Mouse (Mus musculus): ENCODE measurements at regions not wholly inside any gene's neighbourhood (a gene's known extent, or its start where the extent isn't known, plus 50 kb on each side); places are given as distances from the start of the nearest gene placed in this dataset.
"Not testable (repeated sequence)": the region's sequence is repeated elsewhere in the genome, so short reads cannot be mapped to it uniquely, and the experiment has no call there.

- no peak for DNase-seq
These were observed 92.7 kb upstream of the Cpsf6 start for GRCm38 (mm10) chr10:117472568-117472930.

GRCm38 (mm10) chr10:117471818-117472567 is 92.2 kb upstream of the Cpsf6 start:
- DNase-seq, result no peak

GRCm38 (mm10) chr10:117471036-117471817 is 91.4 kb upstream of the Cpsf6 start:
- no peak for DNase-seq

- no peak for DNase-seq
These were observed 90.7 kb upstream of the Cpsf6 start for GRCm38 (mm10) chr10:117470481-117470880.

GRCm38 (mm10) chr10:117469573-117470090 is 89.8 kb upstream of the Cpsf6 start:
- DNase-seq, result no peak

- no peak for DNase-seq
These were observed 89.2 kb upstream of the Cpsf6 start for GRCm38 (mm10) chr10:117468931-117469572.

- DNase-seq, result no peak
These were observed 88.6 kb upstream of the Cpsf6 start for GRCm38 (mm10) chr10:117468381-117468780.

- DNase-seq, result no peak
These were observed 87.3 kb upstream of the Cpsf6 start for GRCm38 (mm10) chr10:117467161-117467560.

GRCm38 (mm10) chr10:117466391-117466790 is 86.6 kb upstream of the Cpsf6 start:
- no peak for DNase-seq

- DNase-seq, result no peak
These were observed 85.9 kb upstream of the Cpsf6 start for GRCm38 (mm10) chr10:117465671-117466250.

- DNase-seq, result no peak
These were observed 85.3 kb upstream of the Cpsf6 start for GRCm38 (mm10) chr10:117465058-117465660.

GRCm38 (mm10) chr10:117464331-117464730 is 84.5 kb upstream of the Cpsf6 start:
- not testable (repeated sequence) for DNase-seq

GRCm38 (mm10) chr10:117463636-117464035 is 83.8 kb upstream of the Cpsf6 start:
- no peak for DNase-seq

GRCm38 (mm10) chr10:117462921-117463320 is 83.1 kb upstream of the Cpsf6 start:
- no peak for DNase-seq

GRCm38 (mm10) chr10:117461791-117462516 is 82.1 kb upstream of the Cpsf6 start:
- no peak for DNase-seq

GRCm38 (mm10) chr10:117461261-117461660 is 81.4 kb upstream of the Cpsf6 start:
- no peak for DNase-seq

- no peak for DNase-seq
These were observed 80.5 kb upstream of the Cpsf6 start for GRCm38 (mm10) chr10:117460366-117460730.

- DNase-seq, result no peak
These were observed 80.0 kb upstream of the Cpsf6 start for GRCm38 (mm10) chr10:117459651-117460365.

GRCm38 (mm10) chr10:117459041-117459475 is 79.2 kb upstream of the Cpsf6 start:
- no peak for DNase-seq

- DNase-seq, result no peak
These were observed 78.6 kb upstream of the Cpsf6 start for GRCm38 (mm10) chr10:117458271-117459040.

GRCm38 (mm10) chr10:117457701-117457950 is 77.8 kb upstream of the Cpsf6 start:
- DNase-seq, result no peak
